Mouse (Mus musculus): ENCODE measurements around the gene Khk. TPM values are rescaled to one million over a fixed set of nuclear protein-coding genes. Genes with fewer than 3 reads are reported as not detected.

Gene Khk
- polyA plus RNA-seq, 1 experiment from 2014 or later = 10.2 TPM

DNA sequence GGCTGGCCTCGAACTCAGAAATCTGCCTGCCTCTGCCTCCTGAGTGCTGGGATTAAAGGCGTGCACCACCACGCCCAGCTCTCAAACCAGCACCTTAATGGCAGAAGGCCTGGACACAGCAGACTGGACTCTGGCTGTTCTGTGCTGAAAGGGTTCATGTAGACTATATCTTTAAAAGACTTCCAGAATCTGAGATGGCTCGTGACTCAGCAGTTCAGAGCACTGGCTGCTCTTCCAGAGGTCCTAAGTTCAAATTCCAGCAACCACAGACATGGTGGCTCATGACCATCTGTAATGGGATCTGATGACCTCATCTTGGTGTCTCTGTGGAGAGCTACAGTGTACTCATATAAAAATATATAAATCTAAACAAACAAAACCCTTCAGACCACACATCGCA lies 19.4 kb upstream of the Khk start:
- Histone ChIP-seq H3K4me3 (ENCODE audit: inconsistent target) (no peak overlapping the region), H3K36me3 (ENCODE audit: inconsistent target) (peaks cover 8% of the 10 kb centered on the region; the same call in 1 of the 2 replicates), H3K27ac (no peak overlapping the region), H3K79me2 (ENCODE audit: inconsistent target) (peaks cover 75% of the 10 kb centered on the region)
- 100% methylated on average over 5 of the region's 5 CpGs for WGBS (ENCODE audit: missing documents)

DNA sequence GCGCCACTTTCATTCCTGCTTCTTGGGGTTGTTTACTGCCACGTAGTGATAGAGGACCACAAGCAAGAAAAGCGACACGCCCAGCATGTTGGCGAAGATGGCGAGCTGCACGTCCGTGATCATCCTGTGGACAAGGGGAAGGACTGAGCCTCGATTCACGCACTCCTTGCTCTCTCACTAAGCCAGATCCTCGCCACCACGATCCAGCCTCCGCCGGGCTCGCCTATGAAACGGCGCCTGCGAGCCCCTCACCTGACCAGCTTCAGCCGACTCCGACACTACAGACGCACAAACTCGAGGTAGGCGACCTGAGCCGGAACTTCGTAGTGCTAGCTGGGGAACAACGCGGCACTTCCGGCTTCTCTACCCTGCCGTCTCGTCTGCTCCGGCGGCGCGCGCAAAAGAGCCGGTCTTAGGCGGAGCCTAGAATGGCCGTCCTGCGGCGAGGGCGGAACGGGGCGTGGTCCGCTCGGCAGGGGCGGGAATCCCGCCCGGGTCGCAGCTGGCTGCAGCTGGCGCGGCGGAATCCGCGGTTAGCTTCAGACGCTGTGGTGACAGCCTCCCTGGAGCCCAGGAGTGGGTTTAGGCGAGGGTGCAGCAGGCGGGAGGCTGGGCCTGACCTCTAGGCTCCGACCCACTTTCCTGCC lies 13.7 kb upstream of the Khk start, which contains the start of gene Ost4:
Ost4 (minus strand) TSS at position 376 of the 647 bp plus-strand sequence.
- Histone ChIP-seq H3K36me3 (ENCODE audit: inconsistent target) (peaks cover 8% of the 10 kb centered on the region; the same call in 1 of the 2 replicates), H3K79me2 (ENCODE audit: inconsistent target) (peaks cover 50% of the 10 kb centered on the region), H3K4me3 (ENCODE audit: inconsistent target) (peak within 1 kb of the TSS; percentile 98), H3K27ac (peak within 1 kb of the TSS; percentile 69)
- under 1% methylated on average over 58 of the region's 58 CpGs for WGBS (ENCODE audit: missing documents)

DNA sequence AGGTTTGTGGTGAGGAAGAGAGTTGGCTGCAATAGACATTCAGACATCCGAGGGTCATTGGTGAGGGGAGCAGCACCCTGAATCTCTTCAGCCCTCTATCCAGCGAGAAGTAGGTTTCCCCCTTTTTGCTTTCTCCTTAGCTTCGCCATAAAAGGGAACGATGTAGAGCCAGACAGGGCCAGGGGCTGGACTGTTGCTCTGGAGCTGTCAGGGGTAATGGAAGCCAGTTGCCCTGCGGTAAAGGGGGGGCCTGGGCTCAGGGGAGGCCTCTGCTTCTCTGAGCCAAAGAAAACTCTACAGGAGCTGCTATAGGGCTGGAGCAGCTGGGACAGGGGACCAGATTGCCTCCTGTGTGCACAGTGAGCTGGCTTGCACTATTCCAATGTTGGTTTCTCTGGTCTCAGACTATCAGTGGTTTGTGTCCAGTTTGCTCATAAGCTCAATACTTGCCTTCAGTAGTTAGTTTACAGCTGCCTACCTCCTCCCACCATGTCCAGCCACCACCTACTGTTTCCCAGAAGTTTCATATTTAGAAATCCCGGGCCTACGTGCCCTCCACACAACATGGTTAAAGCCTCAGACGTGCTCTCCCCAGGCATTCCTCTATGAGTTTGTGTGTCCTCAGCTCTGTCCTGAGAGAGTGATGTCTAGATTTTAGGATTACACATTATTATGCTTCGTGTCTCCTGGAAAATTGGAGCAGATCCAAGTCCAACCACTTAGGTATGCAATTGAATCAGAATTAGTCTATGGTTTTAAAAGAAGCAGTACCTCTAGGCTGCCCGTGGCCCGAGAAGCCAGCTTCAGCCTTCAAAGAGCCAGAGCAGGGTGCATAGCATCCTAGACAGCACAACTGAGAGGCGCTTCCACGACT lies 12.6 kb upstream of the Khk start:
- Histone ChIP-seq H3K27ac (no peak overlapping the region), H3K36me3 (ENCODE audit: inconsistent target) (peaks cover 8% of the 10 kb centered on the region; the same call in 1 of the 2 replicates), H3K79me2 (ENCODE audit: inconsistent target) (peaks cover 43% of the 10 kb centered on the region), H3K4me3 (ENCODE audit: inconsistent target) (peak overlapping the region; percentile 31; the same call in 1 of the 2 replicates)
- 69% methylated on average over 13 of the region's 13 CpGs for WGBS (ENCODE audit: missing documents)

DNA sequence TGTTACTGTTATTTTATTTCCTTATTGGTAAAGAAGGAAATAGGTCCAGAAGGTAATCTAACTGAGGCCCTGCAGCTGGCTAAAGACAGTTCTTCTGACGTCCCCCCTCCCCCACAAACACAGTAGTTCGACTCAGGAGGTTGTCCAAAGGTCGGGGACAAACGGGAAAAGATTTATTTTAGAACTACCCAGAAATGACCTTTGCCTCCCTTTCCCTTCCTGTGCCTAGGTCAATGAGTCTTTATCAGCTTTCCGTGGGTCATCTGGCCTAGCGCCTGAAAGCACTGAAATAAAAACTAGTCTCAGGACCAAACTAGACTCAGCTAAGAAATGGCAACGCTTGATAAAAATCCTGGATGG lies 12.0 kb upstream of the Khk start:
- no peak overlapping the region for H3K4me3 ChIP-seq (ENCODE audit: inconsistent target)
- no peak overlapping the region for H3K27ac ChIP-seq
- peaks cover 3% of the 10 kb centered on the region; the same call in 1 of the 2 replicates for H3K36me3 ChIP-seq (ENCODE audit: inconsistent target)
- WGBS (ENCODE audit: missing documents) = 72% methylated on average over 7 of the region's 7 CpGs
- peaks cover 43% of the 10 kb centered on the region for H3K79me2 ChIP-seq (ENCODE audit: inconsistent target)

DNA sequence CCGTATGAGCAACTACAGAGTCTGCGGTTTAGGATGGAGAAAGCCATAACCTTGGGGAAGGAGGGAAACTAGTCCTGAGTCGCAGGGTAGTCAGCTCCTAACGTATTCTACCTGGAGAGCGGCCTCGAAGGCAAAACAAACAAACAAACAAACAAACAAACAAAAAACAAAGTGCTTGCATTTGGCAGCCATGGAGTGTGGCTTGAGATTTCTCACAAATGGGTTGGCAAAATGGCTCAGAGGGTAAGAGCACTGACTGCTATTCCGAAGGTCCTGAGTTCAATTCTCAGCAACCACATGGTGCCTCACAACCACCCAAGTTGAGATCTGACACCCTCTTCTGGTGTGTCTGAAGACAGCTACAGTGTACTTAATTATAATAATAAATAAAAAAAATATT lies 11.4 kb upstream of the Khk start:
- WGBS (ENCODE audit: missing documents) = 98% methylated on average over 7 of the region's 7 CpGs
- no peak overlapping the region for H3K27ac ChIP-seq
- peaks cover 3% of the 10 kb centered on the region; the same call in 1 of the 2 replicates for H3K36me3 ChIP-seq (ENCODE audit: inconsistent target)
- H3K79me2 ChIP-seq (ENCODE audit: inconsistent target) = peaks cover 43% of the 10 kb centered on the region
- H3K4me3 ChIP-seq (ENCODE audit: inconsistent target) = no peak overlapping the region

DNA sequence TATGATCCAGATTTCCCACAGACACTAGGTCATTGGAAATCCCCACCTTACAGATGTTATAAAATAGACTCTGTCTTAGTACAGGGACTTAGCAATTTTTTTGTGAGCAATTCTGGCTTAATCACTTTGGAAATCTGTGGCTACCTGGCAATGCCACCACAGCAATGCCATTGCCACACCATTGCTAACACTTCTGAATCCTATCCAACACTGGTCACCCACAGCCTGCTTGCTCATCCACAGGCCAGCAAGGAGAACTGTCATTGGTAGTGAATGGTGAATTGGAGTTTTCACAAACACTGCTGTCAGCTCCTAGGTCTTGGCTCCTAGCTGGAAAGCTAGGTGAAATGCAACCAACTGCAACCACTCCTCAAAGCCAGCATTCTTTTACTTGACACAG lies 10.8 kb upstream of the Khk start:
- Histone ChIP-seq H3K79me2 (ENCODE audit: inconsistent target) (peaks cover 41% of the 10 kb centered on the region), H3K27ac (no peak overlapping the region), H3K36me3 (ENCODE audit: inconsistent target) (0 out of 2 replicates have a peak, but pooled peaks cover 3% of the 10 kb centered on the region), H3K4me3 (ENCODE audit: inconsistent target) (no peak overlapping the region)

DNA sequence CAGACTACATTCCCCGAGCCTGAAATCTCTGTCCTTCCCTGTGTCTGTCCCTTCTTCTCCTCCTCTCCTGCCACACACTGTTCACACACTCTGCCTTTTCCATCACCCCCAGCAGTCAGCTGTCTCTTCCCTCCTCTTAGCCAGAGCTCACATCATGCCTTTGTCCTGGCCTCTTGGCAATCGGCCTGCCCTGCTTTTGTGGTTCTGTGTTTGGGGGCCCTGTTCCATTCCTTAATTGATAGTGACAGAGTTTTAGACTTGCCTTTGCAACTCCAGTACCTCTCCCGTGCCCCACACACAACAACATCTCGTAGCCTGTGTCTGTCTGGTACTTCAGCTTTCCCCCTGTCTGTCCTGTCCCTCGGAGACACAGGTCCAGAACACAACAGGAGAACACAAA lies 9.1 kb upstream of the Khk start:
- H3K79me2 ChIP-seq (ENCODE audit: inconsistent target) = peaks cover 26% of the 10 kb centered on the region
- no peak overlapping the region for H3K4me3 ChIP-seq (ENCODE audit: inconsistent target)
- WGBS (ENCODE audit: missing documents) = 73% methylated on average over 5 of the region's 5 CpGs
- peak overlapping the region; percentile 88 for H3K27ac ChIP-seq
- H3K36me3 ChIP-seq (ENCODE audit: inconsistent target) = no peaks in the 10 kb centered on the region; the same call in 1 of the 2 replicates

DNA sequence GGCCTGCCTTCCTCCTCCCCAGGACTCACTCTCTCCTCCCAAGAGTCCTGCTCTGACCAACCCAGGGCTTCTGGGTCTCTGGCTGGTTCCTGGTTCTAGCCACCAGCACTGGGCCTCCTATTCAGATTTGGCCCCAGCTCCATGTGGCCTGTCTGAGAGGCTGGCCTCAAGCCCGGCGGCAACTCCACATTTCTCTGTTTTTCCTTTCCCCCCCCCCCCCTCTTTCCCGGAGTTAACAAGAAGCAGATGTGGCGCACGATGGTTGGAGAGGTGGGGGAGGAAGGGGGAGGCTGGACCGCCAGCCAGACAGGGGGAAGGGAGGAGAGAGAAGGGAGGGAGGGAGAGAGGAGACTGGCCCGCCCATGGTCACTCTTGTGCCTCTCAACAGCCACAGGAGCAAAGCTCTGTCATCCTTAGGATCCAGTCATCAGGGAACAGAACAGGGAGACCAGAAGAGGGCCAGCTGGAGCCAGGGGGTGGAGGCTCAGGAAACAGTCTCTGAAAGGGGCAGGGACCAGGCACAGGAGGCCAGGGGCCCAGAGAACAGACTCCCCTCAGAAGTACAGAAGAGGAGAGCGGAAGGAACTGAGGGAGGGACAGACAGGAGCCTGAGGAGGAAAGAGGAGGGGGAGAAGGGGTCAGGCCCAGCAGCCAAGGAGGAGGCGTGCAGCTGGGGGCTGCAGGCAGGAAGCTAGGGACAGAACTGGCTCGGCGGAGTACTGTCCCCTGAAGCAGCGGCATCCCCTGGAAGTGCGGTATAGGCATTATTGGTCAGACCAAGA lies 8.0 kb upstream of the Khk start, which contains the start of gene Emilin1:
Emilin1 (plus strand) TSS at position 343 of the 782 bp plus-strand sequence.
- WGBS (ENCODE audit: missing documents) = 4% methylated on average over 13 of the region's 13 CpGs
- Histone ChIP-seq H3K36me3 (ENCODE audit: inconsistent target) (peaks cover 6% of the 10 kb centered on the region; the same call in 1 of the 2 replicates), H3K79me2 (ENCODE audit: inconsistent target) (peaks cover 34% of the 10 kb centered on the region), H3K4me3 (ENCODE audit: inconsistent target) (peak within 1 kb of the TSS; percentile 83), H3K27ac (peak within 1 kb of the TSS; percentile 88)

DNA sequence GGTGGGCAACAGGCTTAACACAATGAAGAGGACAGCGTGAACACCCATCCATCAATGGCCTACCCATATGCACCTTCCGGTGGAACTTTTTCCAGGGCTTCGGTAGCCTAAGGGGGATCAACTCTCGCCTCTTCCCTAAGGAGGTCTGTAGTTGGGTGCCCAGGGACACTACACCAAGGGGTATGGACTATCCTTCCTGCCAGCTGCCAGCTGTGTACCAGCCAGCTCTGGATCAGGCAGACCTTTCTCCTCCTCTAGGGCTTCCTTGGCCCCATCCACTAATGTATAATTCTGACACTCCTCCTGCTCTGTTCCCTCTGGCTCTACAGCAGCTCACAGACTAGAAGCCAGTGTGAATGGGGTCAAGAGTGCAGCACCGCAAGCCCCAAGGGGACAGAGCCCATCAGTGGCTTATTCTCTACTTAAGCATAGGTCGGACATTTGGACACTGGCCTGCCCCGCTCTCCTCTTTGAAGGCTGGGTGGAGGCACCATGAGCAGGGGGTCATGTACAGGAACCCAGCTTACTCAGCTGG lies 7.1 kb upstream of the Khk start:
- peak overlapping the region; percentile 83 for H3K4me3 ChIP-seq (ENCODE audit: inconsistent target)
- WGBS (ENCODE audit: missing documents) = 17% methylated on average over 7 of the region's 7 CpGs
- peak overlapping the region; percentile 88 for H3K27ac ChIP-seq
- peaks cover 43% of the 10 kb centered on the region for H3K79me2 ChIP-seq (ENCODE audit: inconsistent target)
- peaks cover 13% of the 10 kb centered on the region; the same call in 1 of the 2 replicates for H3K36me3 ChIP-seq (ENCODE audit: inconsistent target)

DNA sequence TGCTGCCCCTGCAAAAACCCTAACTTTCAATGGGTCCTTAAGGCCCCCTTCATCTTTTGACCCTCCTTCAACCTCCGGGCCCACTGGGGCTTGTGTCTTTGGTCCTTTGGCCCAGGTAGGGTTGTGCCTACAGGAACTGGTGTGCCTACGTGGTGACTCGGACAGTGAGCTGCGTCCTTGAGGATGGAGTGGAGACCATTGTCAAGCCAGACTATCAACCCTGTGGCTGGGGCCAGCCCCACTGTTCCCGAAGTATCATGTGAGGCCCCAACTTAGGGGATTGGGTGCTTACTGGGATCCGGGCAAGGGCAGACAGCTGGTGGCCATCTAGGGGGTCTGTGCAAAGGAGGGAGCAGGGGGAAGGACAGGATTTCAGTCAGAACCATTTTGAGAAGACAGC lies 6.4 kb upstream of the Khk start:
- peaks cover 18% of the 10 kb centered on the region; the same call in 1 of the 2 replicates for H3K36me3 ChIP-seq (ENCODE audit: inconsistent target)
- H3K27ac ChIP-seq = peak overlapping the region; percentile 88
- 14% methylated on average over 6 of the region's 6 CpGs for WGBS (ENCODE audit: missing documents)
- H3K4me3 ChIP-seq (ENCODE audit: inconsistent target) = peak overlapping the region; percentile 83
- H3K79me2 ChIP-seq (ENCODE audit: inconsistent target) = peaks cover 44% of the 10 kb centered on the region

DNA sequence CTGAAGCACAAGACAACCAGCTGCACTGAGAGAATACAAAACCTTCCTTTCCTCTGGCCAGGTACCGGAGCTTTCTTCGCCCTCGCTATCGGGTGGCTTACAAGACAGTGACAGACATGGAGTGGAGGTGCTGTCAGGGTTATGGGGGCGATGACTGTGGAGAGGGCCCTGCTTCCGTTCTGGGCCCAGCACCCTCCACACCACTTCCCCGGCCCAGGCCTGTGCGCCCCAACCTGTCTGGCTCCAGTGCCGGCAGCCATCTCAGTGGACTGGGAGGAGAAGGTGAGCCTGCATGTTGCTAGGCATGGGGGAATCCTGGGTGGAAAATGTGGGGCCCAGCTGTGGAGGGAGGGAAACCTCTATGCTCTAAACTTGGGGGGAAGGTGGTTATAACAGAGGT lies 5.8 kb upstream of the Khk start:
- Histone ChIP-seq H3K79me2 (ENCODE audit: inconsistent target) (peaks cover 44% of the 10 kb centered on the region), H3K36me3 (ENCODE audit: inconsistent target) (peaks cover 24% of the 10 kb centered on the region; the same call in 1 of the 2 replicates), H3K27ac (peak overlapping the region; percentile 88), H3K4me3 (ENCODE audit: inconsistent target) (peak overlapping the region; percentile 83)
- 11% methylated on average over 9 of the region's 9 CpGs for WGBS (ENCODE audit: missing documents)

DNA sequence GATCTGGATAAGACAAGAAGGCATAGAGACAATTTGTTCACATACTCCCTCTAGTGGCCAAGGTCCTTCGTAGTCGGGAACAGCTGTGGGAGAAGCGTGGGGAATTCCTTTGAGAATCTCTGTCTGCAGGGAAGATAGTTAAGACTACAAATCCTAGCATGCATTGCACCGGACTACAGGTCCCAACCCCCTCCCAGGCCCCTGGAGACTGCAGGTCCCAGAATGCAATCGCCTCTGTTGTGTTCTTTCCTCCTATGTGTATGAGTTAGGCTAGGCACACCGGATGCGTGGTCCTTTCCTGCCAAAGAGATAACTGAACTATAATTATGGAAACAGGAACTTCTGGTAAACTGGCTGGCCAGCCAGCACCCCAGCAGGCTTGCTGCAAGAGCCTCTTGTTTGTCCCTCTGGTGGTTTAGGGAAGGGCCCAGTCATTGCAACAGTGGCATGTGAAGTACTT lies 5.2 kb upstream of the Khk start:
- H3K27ac ChIP-seq = peak overlapping the region; percentile 88
- peaks cover 26% of the 10 kb centered on the region; the same call in 1 of the 2 replicates for H3K36me3 ChIP-seq (ENCODE audit: inconsistent target)
- WGBS (ENCODE audit: missing documents) = 0% methylated on average over 7 of the region's 7 CpGs
- peaks cover 44% of the 10 kb centered on the region for H3K79me2 ChIP-seq (ENCODE audit: inconsistent target)
- H3K4me3 ChIP-seq (ENCODE audit: inconsistent target) = peak overlapping the region; percentile 83; the same call in 1 of the 2 replicates

DNA sequence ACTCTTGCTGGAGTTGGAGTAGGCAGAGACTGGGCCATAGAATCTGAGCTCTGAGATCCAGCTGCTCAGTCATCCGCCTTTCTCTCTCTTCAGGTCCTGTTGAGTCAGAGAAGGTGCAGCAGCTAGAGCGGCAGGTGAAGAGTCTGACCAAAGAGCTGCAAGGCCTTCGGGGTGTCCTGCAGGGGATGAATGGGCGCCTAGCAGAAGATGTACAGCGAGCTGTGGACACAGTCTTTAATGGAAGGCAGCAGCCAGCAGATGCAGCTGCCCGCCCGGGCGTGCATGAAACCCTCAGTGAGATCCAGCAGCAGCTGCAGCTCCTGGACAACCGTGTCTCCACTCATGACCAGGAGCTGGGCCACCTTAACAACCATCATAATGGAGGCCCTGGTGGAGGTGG lies 4.4 kb upstream of the Khk start:
- 93% methylated on average over 9 of the region's 9 CpGs for WGBS (ENCODE audit: missing documents)
- Histone ChIP-seq H3K4me3 (ENCODE audit: inconsistent target) (no peak overlapping the region), H3K79me2 (ENCODE audit: inconsistent target) (peaks cover 44% of the 10 kb centered on the region), H3K36me3 (ENCODE audit: inconsistent target) (peaks cover 26% of the 10 kb centered on the region; the same call in 1 of the 2 replicates), H3K27ac (peak overlapping the region; percentile 88)

DNA sequence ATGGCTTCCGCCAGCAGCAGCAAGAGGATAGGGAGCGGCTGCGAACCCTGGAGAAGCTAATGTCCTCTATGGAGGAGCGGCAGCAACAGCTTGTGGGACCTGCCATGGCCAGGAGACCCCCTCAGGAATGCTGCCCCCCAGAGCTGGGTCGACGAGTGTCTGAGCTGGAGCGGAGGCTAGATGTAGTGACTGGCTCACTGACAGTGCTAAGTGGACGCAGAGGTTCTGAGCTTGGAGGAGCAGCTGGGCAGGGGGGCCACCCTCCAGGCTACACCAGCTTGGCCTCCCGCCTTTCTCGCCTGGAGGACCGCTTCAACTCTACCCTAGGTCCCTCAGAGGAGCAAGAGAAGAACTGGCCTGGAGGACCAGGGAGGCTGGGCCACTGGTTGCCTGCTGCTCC lies 3.9 kb upstream of the Khk start:
- H3K36me3 ChIP-seq (ENCODE audit: inconsistent target) = peaks cover 26% of the 10 kb centered on the region; the same call in 1 of the 2 replicates
- peaks cover 44% of the 10 kb centered on the region for H3K79me2 ChIP-seq (ENCODE audit: inconsistent target)
- peak overlapping the region; percentile 88 for H3K27ac ChIP-seq
- WGBS (ENCODE audit: missing documents) = 94% methylated on average over 11 of the region's 11 CpGs
- no peak overlapping the region for H3K4me3 ChIP-seq (ENCODE audit: inconsistent target)

Data from macrophage (primary cell).